Mouse (Mus musculus) heart, postnatal 0 days (tissue): ENCODE results near the gene Col18a1. TPM values are rescaled to one million over a fixed set of nuclear protein-coding genes. Genes with fewer than 3 reads are reported as not detected.

Experiments used
- ATAC-seq: fragments of 200-750 bp; cut with Nextera tagmentation; 2 replicates; pipeline ENCODE4 v1.8.0; 2017; ENCODE audit warnings: low read depth, moderate number of reproducible peaks, moderate library complexity; ENCODE audit not compliant: insufficient read depth
- DNase-seq: peaks from one replicate; pipeline ENCODE4 v3.0.0-alpha.2; 2016; ENCODE audit warnings: low spot score
- H3K27ac ChIP-seq: fragments of 300-500 bp; sonication (generic); 2 replicates; pipeline ENCODE4 v1.5.1; 2014; ENCODE audit warnings: low read depth, mild to moderate bottlenecking
- H3K27me3 ChIP-seq: fragments of 300-500 bp; sonication (generic); 2 replicates; pipeline ENCODE4 v1.6.1; 2014; ENCODE audit warnings: low read length, mixed read lengths; ENCODE audit not compliant: control insufficient read depth, insufficient read depth
- H3K36me3 ChIP-seq: fragments of 300-500 bp; sonication (generic); replicated peaks from 2 replicates; pipeline ENCODE4 v1.6.1; 2014; ENCODE audit warnings: low read length, mixed read lengths; ENCODE audit not compliant: control insufficient read depth, insufficient read depth
- H3K4me1 ChIP-seq: fragments of 300-500 bp; sonication (generic); 2 replicates; pipeline ENCODE4 v1.6.1; 2014; ENCODE audit warnings: antibody characterized with exemption; ENCODE audit not compliant: control insufficient read depth, insufficient read depth
- H3K4me2 ChIP-seq: fragments of 300-500 bp; sonication (generic); 2 replicates; pipeline ENCODE4 v1.6.1; 2014; ENCODE audit warnings: low read depth, mild to moderate bottlenecking, low read length, moderate library complexity
- H3K4me3 ChIP-seq: fragments of 300-500 bp; sonication (generic); 2 replicates; pipeline ENCODE4 v1.5.1; 2014; ENCODE audit warnings: low read depth, low read length
- H3K9ac ChIP-seq: fragments of 300-500 bp; sonication (generic); replicated peaks from 2 replicates; pipeline ENCODE4 v1.6.1; 2014; ENCODE audit warnings: low read depth, low read length, mixed read lengths
- H3K9me3 ChIP-seq: fragments of 300-500 bp; sonication (generic); replicated peaks from 2 replicates; pipeline ENCODE4 v1.6.1; 2016; ENCODE audit warnings: low read length; ENCODE audit not compliant: control insufficient read depth
- CTCF ChIP-seq: IDR thresholded peaks from 2 replicates; pipeline ENCODE4 v1.5.1; 2016; ENCODE audit warnings: antibody characterized with exemption, control low read depth, low read depth
- EP300 ChIP-seq: IDR thresholded peaks from 2 replicates; pipeline ENCODE4 v1.6.1; 2016; ENCODE audit warnings: antibody characterized with exemption, low read depth
- WGBS: fragments of 180-500 bp; shearing (Covaris S2); extraction: QIAGEN DNeasy Blood & Tissue Kit; methylation state at CpG from one replicate; pipeline ENCODE4 v1.1.7; 2014; 5-methylcytosine and 5-hydroxymethylcytosine counted together
- polyA plus RNA-seq: library from polyadenylated mRNA; unstranded; fragments of >200 nt; fragmentation: Nextera tagmentation; extraction: Ambion mirVana; gene quantifications from 2 replicates; pipeline ENCODE4 v1.2.1, GENCODE M21; 2015
- total RNA-seq: library from RNA; depleted of rRNA; stranded (reverse); fragments of >200 nt; gene quantifications from 2 replicates; pipeline ENCODE4 v1.2.3, GENCODE M21; 2014; ENCODE audit warnings: low replicate concordance

Col18a1 gene
- total and polyA plus RNA-seq, 2 experiments from 2014 or later: 47.3 to 130 TPM

- peaks cover 20% of the 10 kb centered on the region; the same call in 1 of the 2 replicates for H3K36me3 ChIP-seq
- no peak overlapping the region for H3K4me3 ChIP-seq
- H3K4me2 ChIP-seq: no peak overlapping the region
- H3K9ac ChIP-seq: no peak overlapping the region
- H3K4me1 ChIP-seq: no peaks in the 10 kb centered on the region
- TF ChIP-seq CTCF (peak; percentile 99), EP300 (no peak)
- WGBS: 20% methylated on average over 3 of the region's 3 CpGs
- H3K27me3 ChIP-seq: no peaks in the 10 kb centered on the region
- peak; percentile 77 for DNase-seq
- H3K27ac ChIP-seq: no peak overlapping the region
- ATAC-seq: peak; percentile 36; the same call in 1 of the 2 replicates
- H3K9me3 ChIP-seq: no peaks in the 10 kb centered on the region
Observed at GRCm38 (mm10) chr10:77082453-77082852, 83.9 kb downstream of the Col18a1 start.

GRCm38 (mm10) chr10:77078961-77079360 is 87.4 kb downstream of the Col18a1 start:
- no peaks in the 10 kb centered on the region for H3K9me3 ChIP-seq
- H3K36me3 ChIP-seq: peaks cover 13% of the 10 kb centered on the region
- no peak overlapping the region for H3K4me3 ChIP-seq
- H3K9ac ChIP-seq: no peak overlapping the region
- ATAC-seq (no peak), DNase-seq (no peak)
- no peak overlapping the region for H3K4me2 ChIP-seq
- no peaks in the 10 kb centered on the region for H3K27me3 ChIP-seq
- no peak overlapping the region for H3K27ac ChIP-seq
- no peaks in the 10 kb centered on the region for H3K4me1 ChIP-seq
- TF ChIP-seq CTCF (no peak), EP300 (no peak)
- 79% methylated on average over 8 of the region's 8 CpGs for WGBS

GRCm38 (mm10) chr10:77078456-77078855 is 87.9 kb downstream of the Col18a1 start:
- Histone ChIP-seq H3K9ac (no peak overlapping the region), H3K36me3 (peaks cover 12% of the 10 kb centered on the region), H3K27ac (no peak overlapping the region), H3K4me3 (no peak overlapping the region), H3K4me1 (no peaks in the 10 kb centered on the region), H3K9me3 (no peaks in the 10 kb centered on the region), H3K4me2 (no peak overlapping the region), H3K27me3 (no peaks in the 10 kb centered on the region)
- DNase-seq (no peak), ATAC-seq (no peak)
- TF ChIP-seq CTCF (no peak), EP300 (no peak)
- 88% methylated on average over 4 of the region's 4 CpGs for WGBS

GRCm38 (mm10) chr10:77074276-77074974 is 91.9 kb downstream of the Col18a1 start:
- no peaks in the 10 kb centered on the region for H3K4me1 ChIP-seq
- no peak overlapping the region for H3K4me3 ChIP-seq
- H3K9me3 ChIP-seq: no peaks in the 10 kb centered on the region
- ATAC-seq (peak; percentile 56), DNase-seq (no peak)
- 54% methylated on average over 4 of the region's 4 CpGs for WGBS
- no peak overlapping the region for H3K9ac ChIP-seq
- no peaks in the 10 kb centered on the region for H3K27me3 ChIP-seq
- no peak overlapping the region for H3K4me2 ChIP-seq
- TF ChIP-seq CTCF (no peak), EP300 (no peak)
- H3K36me3 ChIP-seq: peaks cover 12% of the 10 kb centered on the region; the same call in 1 of the 2 replicates
- no peak overlapping the region for H3K27ac ChIP-seq

- DNase-seq: no peak
- H3K9ac ChIP-seq: no peak overlapping the region
- peak; percentile 65 for TF ChIP-seq CTCF
- no peak for TF ChIP-seq EP300
- H3K4me3 ChIP-seq: no peak overlapping the region
- H3K9me3 ChIP-seq: no peaks in the 10 kb centered on the region
- 52% methylated on average over 4 of the region's 4 CpGs for WGBS
- 0 out of 2 replicates have a peak, but pooled peaks have one; percentile 9 for ATAC-seq
- H3K27me3 ChIP-seq: no peaks in the 10 kb centered on the region
- H3K4me2 ChIP-seq: no peak overlapping the region
- H3K27ac ChIP-seq: no peak overlapping the region
- H3K36me3 ChIP-seq: no peaks in the 10 kb centered on the region
- no peaks in the 10 kb centered on the region for H3K4me1 ChIP-seq
Observed at GRCm38 (mm10) chr10:77070072-77070471, 96.3 kb downstream of the Col18a1 start.

DNA sequence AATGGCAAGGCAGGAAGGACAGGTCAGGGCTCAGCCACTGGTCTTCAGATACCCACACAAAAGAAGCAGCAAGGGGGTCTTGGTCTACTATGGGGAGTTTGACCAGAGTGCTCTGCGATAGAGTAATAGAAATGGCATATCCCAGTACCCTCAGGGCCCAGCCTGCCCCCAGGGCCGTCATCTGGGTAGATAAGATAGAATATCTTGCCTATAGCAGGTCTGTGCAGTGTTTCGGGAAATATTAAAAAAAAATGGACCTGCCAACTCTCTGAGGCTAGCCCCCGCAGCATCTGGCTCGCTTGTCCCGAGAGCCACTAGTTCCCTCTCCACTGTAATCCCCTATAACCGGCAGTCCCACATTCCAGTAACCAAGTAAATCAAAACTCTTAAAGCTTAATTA is 97.9 kb downstream of the Col18a1 start:
- Histone ChIP-seq H3K27ac (no peak overlapping the region), H3K4me2 (no peak overlapping the region), H3K36me3 (no peaks in the 10 kb centered on the region), H3K4me3 (no peak overlapping the region), H3K9me3 (no peaks in the 10 kb centered on the region), H3K4me1 (no peaks in the 10 kb centered on the region), H3K27me3 (no peaks in the 10 kb centered on the region), H3K9ac (no peak overlapping the region)
- TF ChIP-seq CTCF (no peak), EP300 (no peak)
- WGBS: 88% methylated on average over 7 of the region's 7 CpGs
- ATAC-seq: no peak
- no peak for DNase-seq
